Mouse (Mus musculus): Measurements from ENCODE around the gene Fam133b. TPM values are rescaled to one million over a fixed set of nuclear protein-coding genes. Genes with fewer than 3 reads are reported as not detected.

The Fam133b gene
- polyA plus RNA-seq, 1 experiment from 2014 or later = 27.9 TPM

DNA sequence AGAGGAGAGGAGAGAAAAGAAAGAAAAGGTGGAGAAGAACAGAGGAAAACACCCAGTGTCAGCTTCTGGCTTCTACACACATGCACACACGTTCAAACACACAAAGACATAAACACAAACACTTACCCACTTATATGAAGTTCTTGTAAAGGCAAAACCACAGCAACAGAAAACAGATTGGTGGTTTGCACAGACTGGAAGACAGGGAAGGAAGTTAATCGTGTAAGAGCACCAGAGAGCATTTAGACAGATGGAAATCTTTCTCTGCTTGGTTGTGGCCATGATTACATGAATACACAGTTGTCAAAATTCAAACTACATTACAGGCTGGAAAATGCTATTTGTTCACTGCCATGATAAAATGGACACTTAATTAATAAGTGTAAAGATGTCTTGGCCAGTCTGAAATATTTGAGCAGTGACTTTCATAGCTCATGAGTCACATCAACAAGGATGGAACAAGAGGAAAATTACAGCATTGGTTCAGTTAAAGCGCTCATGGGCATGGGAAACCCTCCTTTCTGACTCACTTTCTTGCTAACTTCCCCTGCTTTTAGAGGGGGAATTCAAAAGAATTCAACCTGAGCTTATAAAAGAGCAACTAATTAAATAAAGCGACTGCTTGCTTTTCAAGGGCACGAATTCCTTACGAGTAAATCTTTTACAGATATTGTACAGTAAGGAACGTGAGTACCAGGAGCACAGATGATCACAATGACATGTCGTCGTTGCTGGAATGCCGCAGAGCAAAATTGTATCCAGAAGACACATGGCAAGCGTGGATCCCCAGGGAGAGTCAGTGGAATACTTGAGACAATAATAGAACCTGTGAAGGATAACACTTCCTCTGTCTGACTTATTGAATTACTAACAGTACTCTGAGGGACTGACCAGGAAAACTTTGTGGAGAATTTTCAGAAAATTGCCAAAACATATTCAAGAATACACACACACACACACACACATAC, 4.8 kb upstream of the Fam133b start:
- no peaks in the 10 kb centered on the region for H3K27me3 ChIP-seq (replicated peaks; ENCODE audit: control insufficient read depth, insufficient read depth, low read length)
- no peak overlapping the region for H3K27ac ChIP-seq (ENCODE audit: low read length)
- 71% methylated on average over 11 of the region's 11 CpGs for WGBS
- H3K4me3 ChIP-seq (replicated peaks; ENCODE audit: low read length) = no peak overlapping the region
- H3K9ac ChIP-seq (replicated peaks; ENCODE audit: low read depth, low read length) = no peak overlapping the region
- H3K4me2 ChIP-seq (ENCODE audit: low read length) = no peak overlapping the region
- H3K4me1 ChIP-seq (replicated peaks; ENCODE audit: control insufficient read depth, insufficient read depth, low read length) = no peaks in the 10 kb centered on the region
- H3K36me3 ChIP-seq (ENCODE audit: control insufficient read depth, insufficient read depth) = no peaks in the 10 kb centered on the region
- H3K9me3 ChIP-seq (ENCODE audit: control insufficient read depth, low read length) = no peaks in the 10 kb centered on the region
- no peak for ATAC-seq

- Histone ChIP-seq H3K4me2 (ENCODE audit: low read length) (no peak overlapping the region), H3K4me1 (replicated peaks; ENCODE audit: control insufficient read depth, insufficient read depth, low read length) (peaks cover 13% of the 10 kb centered on the region), H3K9ac (replicated peaks; ENCODE audit: low read depth, low read length) (no peak overlapping the region), H3K27me3 (replicated peaks; ENCODE audit: control insufficient read depth, insufficient read depth, low read length) (no peaks in the 10 kb centered on the region), H3K9me3 (ENCODE audit: control insufficient read depth, low read length) (no peaks in the 10 kb centered on the region), H3K27ac (ENCODE audit: low read length) (no peak overlapping the region), H3K36me3 (ENCODE audit: control insufficient read depth, insufficient read depth) (no peaks in the 10 kb centered on the region), H3K4me3 (replicated peaks; ENCODE audit: low read length) (no peak overlapping the region)
- WGBS = 80% methylated on average over 6 of the region's 6 CpGs
- no peak for ATAC-seq
Measured at GRCm38 (mm10) chr5:3541871-3542270, 1.8 kb upstream of the Fam133b start.

DNA sequence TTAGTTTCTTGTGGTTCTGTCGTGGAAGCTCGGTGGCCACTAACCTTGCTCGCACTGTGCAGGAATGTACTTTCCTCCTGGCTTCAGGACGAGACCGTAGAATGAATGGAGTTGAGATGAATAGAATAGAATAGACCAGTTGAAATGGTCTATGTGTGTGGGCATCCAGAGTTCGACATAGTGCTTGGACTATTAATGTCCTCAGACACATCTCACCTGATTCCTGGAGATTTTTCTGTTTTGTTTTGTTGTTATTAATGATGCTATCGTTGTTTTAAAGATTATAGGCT, 792 bp downstream of the Fam133b start:
- Histone ChIP-seq H3K27ac (ENCODE audit: low read length) (no peak overlapping the region), H3K4me3 (replicated peaks; ENCODE audit: low read length) (peak overlapping the region; percentile 98), H3K9me3 (ENCODE audit: control insufficient read depth, low read length) (no peaks in the 10 kb centered on the region), H3K27me3 (replicated peaks; ENCODE audit: control insufficient read depth, insufficient read depth, low read length) (no peaks in the 10 kb centered on the region), H3K9ac (replicated peaks; ENCODE audit: low read depth, low read length) (peak overlapping the region; percentile 94), H3K4me2 (ENCODE audit: low read length) (peak overlapping the region; percentile 85), H3K4me1 (replicated peaks; ENCODE audit: control insufficient read depth, insufficient read depth, low read length) (peaks cover 13% of the 10 kb centered on the region), H3K36me3 (ENCODE audit: control insufficient read depth, insufficient read depth) (peaks cover 5% of the 10 kb centered on the region; the same call in 1 of the 2 replicates)
- 7% methylated on average over 7 of the region's 7 CpGs for WGBS
- ATAC-seq = peak; percentile 14

DNA sequence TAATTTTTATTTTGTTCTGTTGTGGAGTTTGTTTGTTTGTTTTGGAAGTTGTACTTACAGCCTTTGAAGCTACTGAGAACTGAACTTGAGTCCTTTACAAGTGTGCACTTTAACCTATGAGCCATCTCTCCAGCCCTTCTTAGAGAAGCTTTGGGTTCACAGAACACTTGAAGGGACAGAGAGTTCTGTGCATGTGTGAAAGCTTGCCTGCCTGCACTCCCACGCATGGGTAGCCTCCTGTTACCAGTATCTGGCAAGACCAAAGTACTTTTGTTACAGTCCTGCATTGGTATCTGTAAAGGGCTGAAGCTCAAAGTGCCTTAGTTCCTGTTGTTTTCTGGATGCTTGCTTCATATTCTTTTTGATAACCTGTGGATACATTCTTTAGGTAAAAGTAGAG, 2.6 kb downstream of the Fam133b start:
- Histone ChIP-seq H3K9ac (replicated peaks; ENCODE audit: low read depth, low read length) (no peak overlapping the region), H3K9me3 (ENCODE audit: control insufficient read depth, low read length) (no peaks in the 10 kb centered on the region), H3K4me3 (replicated peaks; ENCODE audit: low read length) (no peak overlapping the region), H3K4me1 (replicated peaks; ENCODE audit: control insufficient read depth, insufficient read depth, low read length) (peaks cover 13% of the 10 kb centered on the region), H3K4me2 (ENCODE audit: low read length) (no peak overlapping the region), H3K36me3 (ENCODE audit: control insufficient read depth, insufficient read depth) (peaks cover 5% of the 10 kb centered on the region; the same call in 1 of the 2 replicates), H3K27me3 (replicated peaks; ENCODE audit: control insufficient read depth, insufficient read depth, low read length) (no peaks in the 10 kb centered on the region), H3K27ac (ENCODE audit: low read length) (no peak overlapping the region)
- no peak for ATAC-seq
- WGBS = 84% methylated on average over 1 of the region's 1 CpGs

GRCm38 (mm10) chr5:3551481-3551880, 7.8 kb downstream of the Fam133b start:
- Histone ChIP-seq H3K36me3 (ENCODE audit: control insufficient read depth, insufficient read depth) (peaks cover 9% of the 10 kb centered on the region; the same call in 1 of the 2 replicates), H3K9me3 (ENCODE audit: control insufficient read depth, low read length) (no peaks in the 10 kb centered on the region), H3K4me3 (replicated peaks; ENCODE audit: low read length) (no peak overlapping the region), H3K27me3 (replicated peaks; ENCODE audit: control insufficient read depth, insufficient read depth, low read length) (no peaks in the 10 kb centered on the region), H3K4me2 (ENCODE audit: low read length) (no peak overlapping the region), H3K27ac (ENCODE audit: low read length) (no peak overlapping the region), H3K9ac (replicated peaks; ENCODE audit: low read depth, low read length) (no peak overlapping the region), H3K4me1 (replicated peaks; ENCODE audit: control insufficient read depth, insufficient read depth, low read length) (no peaks in the 10 kb centered on the region)
- WGBS = 97% methylated on average over 1 of the region's 1 CpGs
- no peak for ATAC-seq

DNA sequence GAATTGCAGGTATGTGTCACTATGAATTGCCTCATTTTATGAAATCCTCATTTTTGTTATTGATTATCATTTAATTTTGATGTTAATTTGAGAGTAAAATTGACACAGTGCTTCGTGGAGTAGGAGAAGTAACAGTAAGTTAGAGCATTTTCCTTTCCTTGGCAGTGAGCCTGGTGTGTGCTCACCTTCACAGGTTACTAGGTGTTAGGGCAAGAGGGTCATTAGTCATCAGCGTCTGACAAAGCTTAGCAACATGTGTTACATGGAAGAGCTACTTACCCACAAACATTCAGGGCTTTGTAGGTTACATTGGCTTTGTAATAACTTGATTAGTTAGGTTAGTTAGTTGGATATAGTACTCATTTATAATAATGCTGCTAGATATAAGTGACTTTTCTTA, 10.6 kb downstream of the Fam133b start:
- ATAC-seq = no peak
- Histone ChIP-seq H3K4me2 (ENCODE audit: low read length) (no peak overlapping the region), H3K36me3 (ENCODE audit: control insufficient read depth, insufficient read depth) (peaks cover 10% of the 10 kb centered on the region; the same call in 1 of the 2 replicates), H3K4me3 (replicated peaks; ENCODE audit: low read length) (no peak overlapping the region), H3K27ac (ENCODE audit: low read length) (no peak overlapping the region), H3K9ac (replicated peaks; ENCODE audit: low read depth, low read length) (no peak overlapping the region), H3K4me1 (replicated peaks; ENCODE audit: control insufficient read depth, insufficient read depth, low read length) (no peaks in the 10 kb centered on the region), H3K9me3 (ENCODE audit: control insufficient read depth, low read length) (no peaks in the 10 kb centered on the region), H3K27me3 (replicated peaks; ENCODE audit: control insufficient read depth, insufficient read depth, low read length) (no peaks in the 10 kb centered on the region)
- 92% methylated on average over 2 of the region's 2 CpGs for WGBS

DNA sequence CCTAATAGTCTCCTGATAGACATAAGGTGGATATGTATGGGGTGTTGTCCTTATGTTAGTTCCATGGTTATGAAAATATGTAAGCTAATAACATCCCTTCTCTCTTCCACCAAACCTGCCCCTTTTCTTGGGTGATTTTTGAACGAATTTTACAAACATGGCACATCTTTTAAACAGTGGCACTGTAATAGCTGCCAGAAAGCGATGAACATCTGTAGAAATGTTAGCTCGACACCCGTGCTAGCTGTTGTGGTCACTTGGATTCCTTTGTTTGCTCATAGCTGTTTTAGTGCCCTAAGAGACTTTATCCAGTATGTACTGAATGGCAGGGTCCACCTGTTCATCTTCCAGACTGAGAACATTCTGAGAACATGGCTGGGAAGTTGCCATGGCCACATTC, 27.6 kb downstream of the Fam133b start, which contains the start of gene 1700109H08Rik:
1700109H08Rik (plus strand) TSS at position 301 of the 400 bp plus-strand sequence.
- H3K27me3 ChIP-seq (replicated peaks; ENCODE audit: control insufficient read depth, insufficient read depth, low read length) = no peaks in the 10 kb centered on the region
- H3K9ac ChIP-seq (replicated peaks; ENCODE audit: low read depth, low read length) = no peak within 1 kb of the TSS
- no peak within 1 kb of the TSS for H3K4me2 ChIP-seq (ENCODE audit: low read length)
- H3K27ac ChIP-seq (ENCODE audit: low read length) = no peak within 1 kb of the TSS
- WGBS = 96% methylated on average over 4 of the region's 4 CpGs
- H3K4me3 ChIP-seq (replicated peaks; ENCODE audit: low read length) = no peak within 1 kb of the TSS
- no peaks in the 10 kb centered on the region; the same call in 1 of the 2 replicates for H3K9me3 ChIP-seq (ENCODE audit: control insufficient read depth, low read length)
- ATAC-seq = no peak
- peaks cover 60% of the 10 kb centered on the region for H3K36me3 ChIP-seq (ENCODE audit: control insufficient read depth, insufficient read depth)
- H3K4me1 ChIP-seq (replicated peaks; ENCODE audit: control insufficient read depth, insufficient read depth, low read length) = no peaks in the 10 kb centered on the region

DNA sequence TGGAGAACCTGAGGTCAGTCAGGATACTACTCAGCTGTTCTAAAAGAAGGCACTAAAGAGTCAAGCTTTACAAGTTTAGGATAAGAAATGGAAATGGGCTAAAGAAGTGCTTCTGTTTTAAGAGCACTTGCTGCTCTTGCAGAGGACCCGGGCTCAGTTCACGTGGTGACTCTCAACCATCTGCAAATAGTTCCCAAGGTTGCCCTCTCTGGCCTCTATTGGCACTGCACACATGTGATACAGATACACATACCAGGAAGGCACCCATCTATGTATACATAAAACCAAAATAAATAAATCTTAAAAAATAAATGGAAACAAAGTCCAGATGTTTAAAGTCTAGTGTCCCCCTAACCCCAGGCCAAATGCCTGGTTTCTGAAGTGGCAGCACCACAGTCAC, 31.2 kb downstream of the Fam133b start:
- H3K27ac ChIP-seq (ENCODE audit: low read length) = no peak overlapping the region
- H3K4me1 ChIP-seq (replicated peaks; ENCODE audit: control insufficient read depth, insufficient read depth, low read length) = no peaks in the 10 kb centered on the region
- WGBS = 90% methylated on average over 2 of the region's 2 CpGs
- no peak overlapping the region for H3K9ac ChIP-seq (replicated peaks; ENCODE audit: low read depth, low read length)
- H3K4me2 ChIP-seq (ENCODE audit: low read length) = no peak overlapping the region
- ATAC-seq = no peak
- H3K9me3 ChIP-seq (ENCODE audit: control insufficient read depth, low read length) = no peaks in the 10 kb centered on the region; the same call in 1 of the 2 replicates
- H3K27me3 ChIP-seq (replicated peaks; ENCODE audit: control insufficient read depth, insufficient read depth, low read length) = no peaks in the 10 kb centered on the region
- H3K36me3 ChIP-seq (ENCODE audit: control insufficient read depth, insufficient read depth) = peaks cover 79% of the 10 kb centered on the region
- H3K4me3 ChIP-seq (replicated peaks; ENCODE audit: low read length) = no peak overlapping the region

GRCm38 (mm10) chr5:3577939-3578338, 34.3 kb downstream of the Fam133b start:
- 94% methylated on average over 2 of the region's 2 CpGs for WGBS

More at GRCm38 (mm10) chr5:3577939-3578338, 34.3 kb downstream of the Fam133b start:
- H3K9ac ChIP-seq (replicated peaks; ENCODE audit: low read depth, low read length) = no peak overlapping the region
- H3K4me2 ChIP-seq (ENCODE audit: low read length) = no peak overlapping the region
- no peak overlapping the region for H3K27ac ChIP-seq (ENCODE audit: low read length)
- H3K4me3 ChIP-seq (replicated peaks; ENCODE audit: low read length) = no peak overlapping the region
- no peaks in the 10 kb centered on the region; the same call in 1 of the 2 replicates for H3K9me3 ChIP-seq (ENCODE audit: control insufficient read depth, low read length)
- no peak for ATAC-seq
- no peaks in the 10 kb centered on the region for H3K27me3 ChIP-seq (replicated peaks; ENCODE audit: control insufficient read depth, insufficient read depth, low read length)
- H3K4me1 ChIP-seq (replicated peaks; ENCODE audit: control insufficient read depth, insufficient read depth, low read length) = no peaks in the 10 kb centered on the region
- peaks cover 67% of the 10 kb centered on the region for H3K36me3 ChIP-seq (ENCODE audit: control insufficient read depth, insufficient read depth)
